Mouse (Mus musculus) heart, postnatal 0 days (tissue): ENCODE results near the gene Cd180. TPM values are rescaled to one million over a fixed set of nuclear protein-coding genes. Genes with fewer than 3 reads are reported as not detected.

Source experiments
- ATAC-seq: fragments of 200-750 bp; cut with Nextera tagmentation; 2 replicates; pipeline ENCODE4 v1.8.0; 2017; ENCODE audit warnings: low read depth, moderate number of reproducible peaks, moderate library complexity; ENCODE audit not compliant: insufficient read depth
- DNase-seq: peaks from one replicate; pipeline ENCODE4 v3.0.0-alpha.2; 2016; ENCODE audit warnings: low spot score
- H3K27ac ChIP-seq: fragments of 300-500 bp; sonication (generic); 2 replicates; pipeline ENCODE4 v1.5.1; 2014; ENCODE audit warnings: low read depth, mild to moderate bottlenecking
- H3K27me3 ChIP-seq: fragments of 300-500 bp; sonication (generic); 2 replicates; pipeline ENCODE4 v1.6.1; 2014; ENCODE audit warnings: low read length, mixed read lengths; ENCODE audit not compliant: control insufficient read depth, insufficient read depth
- H3K36me3 ChIP-seq: fragments of 300-500 bp; sonication (generic); replicated peaks from 2 replicates; pipeline ENCODE4 v1.6.1; 2014; ENCODE audit warnings: low read length, mixed read lengths; ENCODE audit not compliant: control insufficient read depth, insufficient read depth
- H3K4me1 ChIP-seq: fragments of 300-500 bp; sonication (generic); 2 replicates; pipeline ENCODE4 v1.6.1; 2014; ENCODE audit warnings: antibody characterized with exemption; ENCODE audit not compliant: control insufficient read depth, insufficient read depth
- H3K4me2 ChIP-seq: fragments of 300-500 bp; sonication (generic); 2 replicates; pipeline ENCODE4 v1.6.1; 2014; ENCODE audit warnings: low read depth, mild to moderate bottlenecking, low read length, moderate library complexity
- H3K4me3 ChIP-seq: fragments of 300-500 bp; sonication (generic); 2 replicates; pipeline ENCODE4 v1.5.1; 2014; ENCODE audit warnings: low read depth, low read length
- H3K9ac ChIP-seq: fragments of 300-500 bp; sonication (generic); replicated peaks from 2 replicates; pipeline ENCODE4 v1.6.1; 2014; ENCODE audit warnings: low read depth, low read length, mixed read lengths
- H3K9me3 ChIP-seq: fragments of 300-500 bp; sonication (generic); replicated peaks from 2 replicates; pipeline ENCODE4 v1.6.1; 2016; ENCODE audit warnings: low read length; ENCODE audit not compliant: control insufficient read depth
- CTCF ChIP-seq: IDR thresholded peaks from 2 replicates; pipeline ENCODE4 v1.5.1; 2016; ENCODE audit warnings: antibody characterized with exemption, control low read depth, low read depth
- EP300 ChIP-seq: IDR thresholded peaks from 2 replicates; pipeline ENCODE4 v1.6.1; 2016; ENCODE audit warnings: antibody characterized with exemption, low read depth
- WGBS: fragments of 180-500 bp; shearing (Covaris S2); extraction: QIAGEN DNeasy Blood & Tissue Kit; methylation state at CpG from one replicate; pipeline ENCODE4 v1.1.7; 2014; 5-methylcytosine and 5-hydroxymethylcytosine counted together
- polyA plus RNA-seq: library from polyadenylated mRNA; unstranded; fragments of >200 nt; fragmentation: Nextera tagmentation; extraction: Ambion mirVana; gene quantifications from 2 replicates; pipeline ENCODE4 v1.2.1, GENCODE M21; 2015
- total RNA-seq: library from RNA; depleted of rRNA; stranded (reverse); fragments of >200 nt; gene quantifications from 2 replicates; pipeline ENCODE4 v1.2.3, GENCODE M21; 2014; ENCODE audit warnings: low replicate concordance

Gene Cd180
- total and polyA plus RNA-seq, 2 experiments from 2014 or later: 0.14 TPM; not detected in 1

- no peak overlapping the region for H3K4me2 ChIP-seq
- no peak overlapping the region for H3K27ac ChIP-seq
- H3K4me1 ChIP-seq: no peaks in the 10 kb centered on the region
- peaks cover 55% of the 10 kb centered on the region for H3K36me3 ChIP-seq
- 72% methylated on average over 2 of the region's 2 CpGs for WGBS
- no peak overlapping the region for H3K9ac ChIP-seq
- H3K4me3 ChIP-seq: no peak overlapping the region
- DNase-seq (no peak), ATAC-seq (no peak)
- H3K9me3 ChIP-seq: no peaks in the 10 kb centered on the region
- no peak for TF ChIP-seq CTCF
- H3K27me3 ChIP-seq: no peaks in the 10 kb centered on the region
Measured at GRCm38 (mm10) chr13:102733063-102733462, 39.7 kb downstream of the Cd180 start.

- H3K36me3 ChIP-seq: peaks cover 98% of the 10 kb centered on the region
- WGBS: 80% methylated on average over 7 of the region's 7 CpGs
- TF ChIP-seq EP300 (no peak), CTCF (no peak)
- no peak overlapping the region for H3K9ac ChIP-seq
- no peaks in the 10 kb centered on the region for H3K9me3 ChIP-seq
- no peak overlapping the region for H3K4me2 ChIP-seq
- no peak overlapping the region for H3K4me3 ChIP-seq
- H3K4me1 ChIP-seq: no peaks in the 10 kb centered on the region
- no peaks in the 10 kb centered on the region for H3K27me3 ChIP-seq
- ATAC-seq (no peak), DNase-seq (no peak)
- H3K27ac ChIP-seq: no peak overlapping the region
Measured at GRCm38 (mm10) chr13:102737811-102738210, 44.5 kb downstream of the Cd180 start.

DNA sequence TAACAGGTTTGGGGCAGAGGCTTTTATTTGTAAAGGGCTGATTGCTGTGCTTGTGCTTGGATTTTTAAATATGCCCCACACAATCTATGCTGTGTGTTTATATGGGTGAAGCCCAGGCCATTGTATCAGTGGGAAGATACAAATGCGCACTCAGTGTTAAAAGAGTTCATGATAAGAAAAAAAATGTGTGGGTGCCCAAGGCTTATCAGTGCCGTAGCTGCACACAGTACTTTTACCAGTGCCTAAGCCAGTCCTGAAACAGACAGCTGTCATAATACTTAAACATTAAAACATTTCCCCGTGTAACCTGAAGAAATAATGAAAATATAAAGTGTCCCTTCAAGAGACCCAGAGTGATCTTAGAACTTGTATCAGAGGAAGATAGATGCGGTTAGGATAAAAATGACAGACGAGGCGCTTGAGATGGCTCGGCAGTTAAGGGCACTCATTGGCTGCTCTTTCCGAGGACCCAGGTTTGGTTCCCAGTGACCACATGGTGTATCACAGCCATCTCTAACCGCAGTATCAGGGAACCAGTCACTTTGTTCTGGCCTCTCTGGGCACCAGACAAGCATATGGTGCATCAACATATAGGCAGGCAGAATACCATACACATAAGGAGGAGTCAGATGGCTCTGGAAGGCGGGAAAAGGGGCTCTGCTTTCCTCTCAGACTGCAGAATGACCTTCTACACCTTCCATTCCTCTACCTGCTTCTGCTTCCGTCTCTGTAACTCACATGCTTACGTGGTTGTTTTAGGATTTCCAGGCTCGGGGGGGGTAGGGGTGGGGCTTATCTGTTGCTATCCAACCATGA, 46.6 kb downstream of the Cd180 start:
- H3K36me3 ChIP-seq: peaks cover 96% of the 10 kb centered on the region
- H3K4me2 ChIP-seq: no peak overlapping the region
- H3K9ac ChIP-seq: no peak overlapping the region
- H3K9me3 ChIP-seq: no peaks in the 10 kb centered on the region
- no peaks in the 10 kb centered on the region for H3K27me3 ChIP-seq
- ATAC-seq: no peak
- no peak for TF ChIP-seq EP300
- TF ChIP-seq CTCF: no peak
- H3K27ac ChIP-seq: no peak overlapping the region
- 78% methylated on average over 13 of the region's 13 CpGs for WGBS
- H3K4me1 ChIP-seq: no peaks in the 10 kb centered on the region
- no peak overlapping the region for H3K4me3 ChIP-seq
- no peak for DNase-seq

GRCm38 (mm10) chr13:102744481-102745269, 51.3 kb downstream of the Cd180 start:
- Histone ChIP-seq H3K9ac (no peak overlapping the region), H3K27me3 (no peaks in the 10 kb centered on the region), H3K36me3 (peaks cover 76% of the 10 kb centered on the region), H3K9me3 (no peaks in the 10 kb centered on the region), H3K4me2 (no peak overlapping the region), H3K27ac (no peak overlapping the region), H3K4me1 (no peaks in the 10 kb centered on the region), H3K4me3 (no peak overlapping the region)
- DNase-seq (peak; percentile 61), ATAC-seq (no peak; the same call in 1 of the 2 replicates)
- no peak for TF ChIP-seq EP300
- TF ChIP-seq CTCF: peak; percentile 84
- WGBS: 67% methylated on average over 9 of the region's 9 CpGs

DNA sequence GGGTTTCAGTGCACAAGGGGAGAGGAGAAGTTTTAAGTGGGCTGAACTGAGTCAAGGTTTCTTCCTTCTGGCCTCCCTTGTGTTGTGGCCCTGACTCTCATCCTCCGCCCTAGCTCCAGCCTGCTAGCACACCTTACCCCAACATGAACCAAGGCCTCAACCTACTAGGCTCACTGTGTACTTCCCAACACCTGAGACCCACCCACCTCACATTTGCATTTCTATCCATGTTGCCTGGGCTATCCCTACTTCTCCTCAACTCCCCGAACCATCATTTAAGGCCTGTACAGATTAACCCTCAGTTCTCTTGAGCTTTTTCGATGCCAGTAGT, 51.9 kb downstream of the Cd180 start:
- Histone ChIP-seq H3K36me3 (peaks cover 76% of the 10 kb centered on the region), H3K27me3 (no peaks in the 10 kb centered on the region), H3K27ac (no peak overlapping the region), H3K9me3 (no peaks in the 10 kb centered on the region), H3K4me3 (no peak overlapping the region), H3K4me2 (no peak overlapping the region), H3K9ac (no peak overlapping the region), H3K4me1 (no peaks in the 10 kb centered on the region)
- TF ChIP-seq EP300 (no peak), CTCF (no peak)
- 90% methylated on average over 3 of the region's 3 CpGs for WGBS
- ATAC-seq: no peak
- DNase-seq: no peak
